In the genomic region with DNA sequence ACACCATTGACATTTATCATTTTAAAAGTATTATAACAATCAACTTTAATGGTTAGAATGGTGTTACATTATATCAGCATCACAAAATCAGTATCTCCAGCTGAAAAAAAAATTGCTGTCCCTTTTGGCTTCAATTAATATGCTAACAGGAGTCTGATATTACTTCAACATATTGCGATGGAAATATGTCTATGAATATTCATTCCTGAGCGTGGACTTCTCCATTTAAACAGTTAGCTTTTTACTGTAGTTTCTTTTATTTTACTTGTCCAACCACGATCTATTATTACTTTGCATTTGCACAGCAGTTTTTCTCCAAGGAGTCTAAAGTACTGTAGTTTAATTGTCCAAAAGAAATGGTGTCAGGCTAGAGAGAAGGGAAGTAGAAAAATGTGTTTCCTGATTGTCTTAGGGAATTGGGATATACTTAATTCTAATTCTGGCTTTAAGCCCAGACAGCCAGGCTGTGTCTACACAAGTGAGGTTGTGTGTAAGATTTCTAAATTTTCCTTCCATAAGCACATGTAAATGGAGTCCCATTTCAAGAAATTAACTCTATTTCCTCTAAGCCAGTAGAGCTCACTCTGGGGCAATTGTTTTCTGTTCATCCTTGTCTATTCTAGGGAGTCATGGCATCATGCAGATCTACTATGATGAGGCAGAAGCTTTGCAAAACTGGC, we compare ENCODE assay signal across 18 mouse cellular contexts.
DNase-seq lines count a peak whose midpoint lies in the region; ATAC-seq and TF ChIP-seq lines count a peak whose summit lies in the region.
"Had no signal": no experiment of that assay in that cellular context is flagged by ENCODE, and none has a peak within 500 bp of the region (broad histone marks: within the 10 kb centered on the region; RNA-seq: fewer than 3 reads in every experiment).

No protein-coding gene starts in this region.

- H3K36me3 ChIP-seq in limb, embryonic 13.5 days: no peaks in the 10 kb centered on the region
- no peaks in the 10 kb centered on the region for H3K36me3 ChIP-seq in limb, embryonic 10.5 days
- no peaks in the 10 kb centered on the region for H3K36me3 ChIP-seq in neural tube, embryonic 14.5 days (ENCODE audit: control insufficient read depth, insufficient read depth, low read length)
- H3K36me3 ChIP-seq: embryonic facial prominence, embryonic 13.5 days; heart, embryonic 13.5 days; liver, embryonic 13.5 days had no signal

- H3K4me1 ChIP-seq in limb, embryonic 13.5 days: no peaks in the 10 kb centered on the region
- no peaks in the 10 kb centered on the region for H3K4me1 ChIP-seq in limb, embryonic 10.5 days
- H3K4me1 ChIP-seq in neural tube, embryonic 14.5 days (ENCODE audit: control insufficient read depth, insufficient read depth, low read length): no peaks in the 10 kb centered on the region
- H3K4me1 ChIP-seq: embryonic facial prominence, embryonic 13.5 days; heart, embryonic 13.5 days; liver, embryonic 13.5 days had no signal

- no peak for DNase-seq in frontal cortex, postnatal 10 days (ENCODE audit: low spot score in 2 of 2)
- no peak for DNase-seq in limb, embryonic 10.5 days (ENCODE audit: low spot score)
- peak; percentile 86 for DNase-seq in brain, embryonic 14.5 days (ENCODE audit: low read depth)
- DNase-seq: B cell, adult 2 months; cerebellum, adult 2 months; kidney, adult 2 months; liver, embryonic 13.5 days; right cerebral cortex, postnatal 14 days; thymus, postnatal 36 days had no signal

- TF ChIP-seq POLR2A in brain, embryonic 14.5 days (IDR thresholded peaks at IDR 0.05; ENCODE audit: borderline replicate concordance, extremely low read depth, insufficient read depth, insufficient read length, poor library complexity, severe bottlenecking): no peak

- 74% methylated on average over 3 of the region's 3 CpGs for WGBS in limb, embryonic 13.5 days
- WGBS in limb, embryonic 10.5 days: 93% methylated on average over 3 of the region's 3 CpGs
- 46% methylated on average over 3 of the region's 3 CpGs for WGBS in neural tube, embryonic 14.5 days

- ATAC-seq in frontal cortex, adult (ENCODE audit: low TSS enrichment): peak; percentile 69
- ATAC-seq in limb, embryonic 13.5 days (ENCODE audit: low FRiP score, low read depth): peak; percentile 87
- peak; percentile 84 for ATAC-seq in neural tube, embryonic 14.5 days (ENCODE audit: low read depth)
- no peak for ATAC-seq in erythroid progenitor cell, adult 5-6 weeks (replicated peaks; ENCODE audit: low FRiP score, poor library complexity, severe bottlenecking)
- ATAC-seq: lung, postnatal 0 days had no signal

- H3K27me3 ChIP-seq in limb, embryonic 13.5 days: no peaks in the 10 kb centered on the region
- no peaks in the 10 kb centered on the region for H3K27me3 ChIP-seq in limb, embryonic 10.5 days (ENCODE audit: low read depth, poor library complexity, severe bottlenecking)
- no peaks in the 10 kb centered on the region for H3K27me3 ChIP-seq in neural tube, embryonic 14.5 days (ENCODE audit: control insufficient read depth, insufficient read depth, low read length)
- H3K27me3 ChIP-seq: embryonic facial prominence, embryonic 13.5 days; heart, embryonic 13.5 days; liver, embryonic 13.5 days had no signal

- no peak overlapping the region for H3K9ac ChIP-seq in limb, embryonic 13.5 days
- no peak overlapping the region for H3K9ac ChIP-seq in neural tube, embryonic 14.5 days (replicated peaks; ENCODE audit: low read depth, low read length)
- H3K9ac ChIP-seq: embryonic facial prominence, embryonic 13.5 days; heart, embryonic 13.5 days; liver, embryonic 13.5 days had no signal

- H3K4me2 ChIP-seq in limb, embryonic 13.5 days (replicated peaks): no peak overlapping the region
- no peak overlapping the region for H3K4me2 ChIP-seq in neural tube, embryonic 14.5 days (ENCODE audit: low read depth, low read length)
- H3K4me2 ChIP-seq: embryonic facial prominence, embryonic 13.5 days; heart, embryonic 13.5 days; liver, embryonic 13.5 days had no signal

- H3K27ac ChIP-seq in limb, embryonic 13.5 days: 0 out of 2 replicates have a peak overlapping the region, but pooled peaks have one; percentile 61
- no peak overlapping the region for H3K27ac ChIP-seq in limb, embryonic 10.5 days
- no peak overlapping the region for H3K27ac ChIP-seq in neural tube, embryonic 14.5 days (ENCODE audit: low read depth, low read length)
- H3K27ac ChIP-seq: embryonic facial prominence, embryonic 13.5 days; heart, embryonic 13.5 days; layer of hippocampus, adult 2 months; liver, embryonic 13.5 days; stomach, postnatal 0 days had no signal

- no peak for TF ChIP-seq CTCF in brain, embryonic 14.5 days (IDR thresholded peaks at IDR 0.05; ENCODE audit: borderline replicate concordance, extremely low read depth, insufficient read depth, insufficient read length)

- H3K4me3 ChIP-seq in limb, embryonic 13.5 days: no peak overlapping the region
- H3K4me3 ChIP-seq in limb, embryonic 10.5 days: no peak overlapping the region
- no peak overlapping the region for H3K4me3 ChIP-seq in neural tube, embryonic 14.5 days (ENCODE audit: low read depth, low read length)
- H3K4me3 ChIP-seq: embryonic facial prominence, embryonic 13.5 days; heart, embryonic 13.5 days; layer of hippocampus, adult 2 months; liver, embryonic 13.5 days had no signal

- H3K9me3 ChIP-seq in limb, embryonic 13.5 days: no peaks in the 10 kb centered on the region
- no peaks in the 10 kb centered on the region for H3K9me3 ChIP-seq in limb, embryonic 10.5 days (replicated peaks)
- no peaks in the 10 kb centered on the region for H3K9me3 ChIP-seq in neural tube, embryonic 14.5 days (ENCODE audit: control insufficient read depth, low read length)
- H3K9me3 ChIP-seq: embryonic facial prominence, embryonic 13.5 days; heart, embryonic 13.5 days; liver, embryonic 13.5 days had no signal
